Mouse (Mus musculus): ENCODE data around the gene Arl5c. TPM values are rescaled to one million over a fixed set of nuclear protein-coding genes. Genes with fewer than 3 reads are reported as not detected.

Gene Arl5c
- polyA plus RNA-seq, 1 experiment = 3.2 TPM

GRCm38 (mm10) chr11:98020710-98021109 is 24.7 kb upstream of the Arl5c start:
- no peak for DNase-seq (ENCODE audit: extremely low spot score in 1 of 2, low spot score in 1 of 2)

- no peak for DNase-seq (ENCODE audit: extremely low spot score in 1 of 2, low spot score in 1 of 2)
Measured at GRCm38 (mm10) chr11:98019883-98020610, 24.1 kb upstream of the Arl5c start.

GRCm38 (mm10) chr11:98018858-98019641 is 23.1 kb upstream of the Arl5c start:
- peak; percentile 78 to 87 for DNase-seq (ENCODE audit: extremely low spot score in 1 of 2, low spot score in 1 of 2)

GRCm38 (mm10) chr11:98018222-98018621 is 22.2 kb upstream of the Arl5c start:
- DNase-seq (ENCODE audit: extremely low spot score in 1 of 2, low spot score in 1 of 2) = no peak

DNA sequence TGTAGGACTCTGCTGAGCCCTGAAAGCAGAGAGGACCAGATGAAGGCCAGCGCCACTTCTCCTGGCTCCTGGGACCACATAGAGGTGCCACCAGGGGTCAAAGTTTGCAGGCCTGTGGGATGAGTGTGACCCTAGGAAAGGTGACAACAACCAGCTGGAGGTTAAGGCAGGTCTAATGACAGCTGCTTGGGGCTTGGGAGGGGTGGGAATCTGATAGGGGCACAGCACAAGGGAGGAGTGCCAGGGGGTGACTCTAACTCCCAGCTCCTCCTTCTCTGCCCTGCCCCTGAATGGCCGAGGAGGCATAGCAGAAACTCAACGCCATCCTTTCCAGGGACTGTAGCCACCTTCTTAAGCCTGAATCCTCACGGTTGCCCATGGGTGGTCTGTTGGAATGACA is 20.8 kb upstream of the Arl5c start:
- no peak for DNase-seq (ENCODE audit: extremely low spot score in 1 of 2, low spot score in 1 of 2)

DNA sequence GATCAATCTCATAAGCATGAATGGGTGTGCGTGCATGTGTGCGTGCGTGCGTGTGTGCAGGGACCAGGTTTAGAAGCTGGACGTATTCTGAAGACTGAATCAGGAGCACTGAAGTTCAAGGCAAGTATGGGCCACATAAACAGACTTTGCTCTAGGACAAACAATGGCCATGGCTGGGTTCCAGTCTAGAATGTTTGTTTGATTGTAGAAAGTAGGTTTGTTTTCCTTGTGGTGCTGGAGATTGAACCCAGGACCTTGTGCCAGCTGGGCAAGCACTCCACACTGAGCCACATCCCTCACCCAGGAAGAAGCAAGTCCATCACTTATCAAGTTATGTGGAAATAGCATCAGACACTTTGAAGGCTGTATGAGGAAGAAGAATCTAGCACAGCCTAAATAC is 20.2 kb upstream of the Arl5c start:
- no peak for DNase-seq (ENCODE audit: extremely low spot score in 1 of 2, low spot score in 1 of 2)

GRCm38 (mm10) chr11:98012831-98013230 is 16.9 kb upstream of the Arl5c start:
- DNase-seq (ENCODE audit: extremely low spot score in 1 of 2, low spot score in 1 of 2) = no peak

DNA sequence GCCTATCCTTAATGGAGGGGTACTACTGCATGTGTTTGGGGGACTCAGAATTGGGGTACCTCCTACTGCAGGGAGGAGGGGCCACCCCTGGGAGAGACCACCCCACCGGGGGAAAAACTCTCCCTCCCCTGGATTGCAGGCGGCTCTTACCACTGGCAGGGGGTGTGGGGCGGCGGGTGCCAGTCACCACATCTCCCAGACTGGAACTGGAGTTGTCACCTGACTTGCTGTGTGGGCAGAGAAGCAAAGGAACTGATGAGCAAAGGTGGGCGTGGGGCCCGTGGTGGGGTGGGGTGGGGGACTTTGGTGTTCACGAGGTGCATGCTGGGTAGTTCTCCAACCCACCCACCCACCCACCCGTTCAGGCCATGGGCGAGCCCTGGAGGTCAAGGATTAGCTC is 15.7 kb upstream of the Arl5c start:
- DNase-seq (ENCODE audit: extremely low spot score in 1 of 2, low spot score in 1 of 2) = peak in 1 of 2 experiments; percentile 68

DNA sequence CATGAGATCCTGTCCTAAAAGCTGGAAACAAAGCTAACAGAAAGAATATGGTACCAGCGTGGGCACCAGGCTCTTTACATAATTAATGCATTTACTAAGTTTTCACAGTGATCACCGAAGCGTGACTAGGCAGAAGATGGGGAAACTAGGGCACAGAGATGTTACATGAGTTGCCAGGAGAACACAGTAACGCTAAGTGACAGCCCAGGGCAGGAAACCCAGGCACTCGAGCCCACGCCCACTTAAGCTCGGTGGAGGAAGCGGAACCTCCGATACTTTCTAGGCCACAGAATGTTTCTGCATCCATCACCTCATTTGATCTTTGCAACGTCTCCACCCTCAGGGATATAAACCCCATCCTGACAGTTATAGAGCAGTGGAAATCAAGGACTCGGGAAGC is 12.1 kb upstream of the Arl5c start:
- peak in 1 of 2 experiments; percentile 54 for DNase-seq (ENCODE audit: extremely low spot score in 1 of 2, low spot score in 1 of 2)

- DNase-seq (ENCODE audit: extremely low spot score in 1 of 2, low spot score in 1 of 2) = no peak
Measured at GRCm38 (mm10) chr11:98005686-98006085, 9.7 kb upstream of the Arl5c start.

DNA sequence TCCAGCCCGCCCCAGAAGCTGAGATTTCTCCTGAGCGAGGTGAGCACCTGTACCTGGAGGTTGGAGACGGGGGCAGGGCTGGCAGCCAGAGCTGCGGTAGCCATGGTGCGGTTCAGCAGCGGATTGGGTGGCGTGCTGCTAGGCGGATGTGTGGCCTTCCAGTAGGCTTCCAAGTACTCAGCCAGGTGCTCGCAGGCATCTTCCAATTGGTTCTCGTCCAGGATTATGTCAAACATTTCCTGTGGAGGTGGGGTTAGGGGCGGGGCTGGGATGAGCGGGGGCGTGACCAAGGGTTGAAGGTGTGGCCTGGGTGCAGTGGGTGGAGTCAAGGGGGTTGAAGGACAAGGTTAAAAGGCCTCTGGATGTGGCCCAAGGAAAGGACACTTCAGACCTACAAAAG is 9.1 kb upstream of the Arl5c start:
- DNase-seq (ENCODE audit: extremely low spot score in 1 of 2, low spot score in 1 of 2) = no peak

DNA sequence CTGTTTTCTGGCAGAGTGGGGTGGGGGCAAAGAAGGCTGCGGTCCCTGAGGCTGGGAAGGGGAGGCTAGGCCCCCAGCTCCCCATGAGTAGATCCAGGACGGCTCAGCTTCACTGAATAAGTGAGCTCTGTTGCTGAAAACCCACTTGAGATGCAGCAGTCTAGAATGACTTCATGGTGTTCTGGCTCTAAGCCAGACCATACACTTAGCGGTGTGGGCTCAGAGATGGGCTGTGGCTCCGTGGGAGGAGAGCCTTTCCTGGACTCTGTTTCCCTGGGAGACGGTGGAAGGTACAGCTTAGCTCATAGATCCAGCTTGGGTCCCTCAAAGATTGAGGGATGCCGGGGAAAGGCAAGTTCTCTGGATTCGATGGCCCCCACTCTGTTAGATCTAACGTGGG is 8.2 kb upstream of the Arl5c start:
- peak; percentile 64 to 82 for DNase-seq (ENCODE audit: extremely low spot score in 1 of 2, low spot score in 1 of 2)

DNA sequence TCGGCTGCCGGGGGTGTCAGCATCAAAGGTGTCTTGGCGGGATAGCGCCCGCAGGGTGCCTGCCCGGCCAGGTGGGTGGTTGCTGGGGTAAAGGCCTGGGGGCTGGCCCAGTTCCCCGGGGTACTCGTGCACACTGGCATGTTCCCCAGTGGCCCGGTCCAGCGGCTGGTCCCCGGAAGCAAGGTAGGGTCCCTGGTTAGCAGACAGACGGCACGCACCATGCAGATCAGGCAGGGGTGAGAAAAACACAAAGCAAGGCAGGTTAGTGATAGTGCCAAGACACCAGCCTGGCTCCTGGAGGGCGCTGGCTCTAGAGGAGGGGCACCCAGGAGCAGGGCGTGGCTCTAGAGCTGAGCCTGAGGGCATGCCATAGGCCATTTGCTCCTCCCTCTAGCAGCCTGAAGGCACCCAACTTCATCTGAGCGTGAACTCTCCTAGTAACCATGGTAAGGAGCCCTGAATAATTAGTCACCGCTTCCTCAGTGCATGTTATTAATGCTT is 7.2 kb upstream of the Arl5c start:
- DNase-seq (ENCODE audit: extremely low spot score in 1 of 2, low spot score in 1 of 2) = no peak

DNA sequence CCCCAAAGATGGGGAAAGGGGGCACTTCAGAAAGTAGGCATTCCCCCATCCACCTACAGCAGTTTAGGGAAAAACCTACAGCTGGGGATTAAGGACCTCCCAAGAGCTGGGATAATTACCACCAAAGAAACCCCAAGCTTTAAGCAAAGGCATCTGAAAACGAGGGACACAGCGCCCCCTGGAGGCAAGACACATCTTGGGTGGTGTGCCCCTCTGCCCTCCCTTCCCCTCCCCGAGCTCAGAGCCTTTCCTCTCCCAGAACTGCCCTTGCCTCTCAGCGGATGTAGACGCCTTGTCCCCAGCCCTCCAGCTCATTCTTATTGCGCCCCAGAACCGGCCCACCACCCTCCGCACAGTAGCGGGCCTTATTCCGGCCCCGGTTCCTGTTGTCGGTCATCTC is 6.6 kb upstream of the Arl5c start:
- peak in 1 of 2 experiments; percentile 84 for DNase-seq (ENCODE audit: extremely low spot score in 1 of 2, low spot score in 1 of 2)

GRCm38 (mm10) chr11:98001986-98002385 is 6.0 kb upstream of the Arl5c start:
- no peak for DNase-seq (ENCODE audit: extremely low spot score in 1 of 2, low spot score in 1 of 2)

- no peak for DNase-seq (ENCODE audit: extremely low spot score in 1 of 2, low spot score in 1 of 2)
Measured at GRCm38 (mm10) chr11:98001351-98001824, 5.4 kb upstream of the Arl5c start.

DNA sequence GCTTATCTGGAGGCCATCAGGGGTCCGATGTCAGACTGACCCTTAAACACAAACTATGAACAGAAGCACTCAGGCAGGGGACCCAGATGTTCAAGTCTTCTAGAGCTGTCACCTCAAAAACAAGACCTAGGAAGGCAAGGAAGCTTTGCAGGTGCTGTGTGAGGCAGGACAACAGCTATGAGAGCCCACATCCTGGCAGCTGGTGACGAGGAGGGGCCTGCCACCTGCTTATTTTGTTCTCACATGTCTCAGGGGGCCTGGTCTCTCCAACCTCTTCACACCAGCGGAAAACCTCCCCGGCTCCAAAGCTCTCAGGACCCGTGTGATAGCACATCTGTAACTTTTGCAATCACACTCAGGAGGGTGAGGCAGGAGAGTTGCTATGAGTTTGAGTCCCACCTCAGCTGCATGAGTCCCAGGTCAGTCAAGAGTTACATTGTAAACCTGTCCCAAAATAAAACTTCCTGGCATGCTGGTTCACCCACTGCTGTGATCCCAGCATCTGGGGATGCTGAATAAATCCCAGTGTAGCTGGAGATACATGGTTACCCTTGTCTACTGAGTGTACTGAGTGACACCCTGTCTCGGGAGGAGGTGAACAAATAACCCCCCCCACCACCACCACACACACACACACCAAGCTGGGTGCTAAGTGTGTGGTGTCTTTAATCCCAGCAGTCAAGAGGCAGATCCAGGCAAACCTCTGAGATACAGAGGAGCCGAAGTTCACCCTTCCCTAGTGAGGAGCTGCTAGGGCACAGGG is 4.6 kb upstream of the Arl5c start:
- DNase-seq (ENCODE audit: extremely low spot score in 1 of 2, low spot score in 1 of 2) = no peak

- no peak for DNase-seq (ENCODE audit: extremely low spot score in 1 of 2, low spot score in 1 of 2)
Measured at GRCm38 (mm10) chr11:97999748-98000147, 3.8 kb upstream of the Arl5c start.

- DNase-seq (ENCODE audit: extremely low spot score in 1 of 2, low spot score in 1 of 2) = peak in 1 of 2 experiments; percentile 46
Measured at GRCm38 (mm10) chr11:97998898-97999608, 3.1 kb upstream of the Arl5c start.

DNA sequence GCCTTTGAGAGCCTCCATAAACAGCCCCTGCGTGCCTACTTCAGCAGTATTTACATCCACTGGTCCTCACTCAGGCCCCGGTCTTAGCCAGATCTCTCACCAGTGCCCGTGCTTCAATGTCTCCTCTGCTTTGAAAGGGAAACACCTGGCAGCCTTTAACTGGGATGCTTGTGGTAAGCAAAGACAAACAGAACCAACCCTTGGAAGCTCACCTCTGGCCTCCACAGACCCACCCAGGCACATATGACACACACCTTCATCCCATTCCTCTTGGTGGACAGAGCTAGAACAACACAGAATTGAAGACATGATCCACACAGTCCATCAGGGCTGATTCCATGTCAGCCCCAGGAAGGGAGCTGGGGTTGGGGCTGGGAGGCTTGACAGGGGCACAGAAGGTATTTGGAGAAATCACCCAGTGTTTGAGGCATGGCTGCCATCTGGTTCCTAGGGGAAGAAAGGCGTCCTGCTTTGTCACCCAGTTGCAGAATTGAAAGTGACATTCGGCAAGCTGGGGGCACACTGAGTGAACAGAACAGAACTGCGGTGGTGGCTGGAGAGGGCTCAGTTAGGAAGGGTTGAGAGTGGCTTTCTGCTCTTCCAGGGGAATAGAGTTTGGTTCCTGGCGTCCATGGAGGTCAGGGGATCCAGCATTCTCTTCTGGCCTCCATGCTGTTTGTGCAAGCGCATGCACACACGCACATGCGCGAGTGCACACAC is 2.3 kb upstream of the Arl5c start:
- DNase-seq (ENCODE audit: extremely low spot score in 1 of 2, low spot score in 1 of 2) = no peak
